ENCODE assay signal across 23 mouse cellular contexts in the genomic region with DNA sequence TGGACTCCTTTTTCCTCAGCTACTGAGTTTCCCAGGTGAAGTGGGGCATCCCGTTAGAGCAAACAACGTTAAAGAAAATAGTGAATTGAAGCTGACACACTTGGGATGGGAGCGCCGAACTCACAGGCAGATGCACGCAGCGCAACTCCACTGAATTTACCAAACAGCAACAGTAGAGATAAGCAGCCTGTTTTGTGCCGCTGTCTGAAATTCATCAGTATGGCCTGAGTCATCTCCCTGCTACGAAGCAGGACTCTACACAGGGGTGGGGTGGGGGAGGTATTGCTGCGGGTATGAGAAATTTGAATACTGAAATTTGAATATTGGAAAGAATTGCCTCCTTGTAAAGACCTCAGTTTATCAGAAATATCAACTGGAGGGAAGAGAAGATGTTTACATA. TPM values are rescaled to one million over a fixed set of nuclear protein-coding genes. Genes with fewer than 3 reads are reported as not detected.
"Had no signal": no experiment of that assay in that cellular context is flagged by ENCODE, and none has a peak within 500 bp of the region (broad histone marks: within the 10 kb centered on the region; RNA-seq: fewer than 3 reads in every experiment).

No protein-coding gene starts in this region.

- H3K9me3 ChIP-seq: midbrain, embryonic 10.5 days; midbrain, embryonic 13.5 days; midbrain, embryonic 15.5 days; neural tube, embryonic 13.5 days; neural tube, embryonic 15.5 days; stomach, embryonic 15.5 days had no signal

- ATAC-seq: midbrain, embryonic 13.5 days; midbrain, embryonic 15.5 days had no signal

- H3K4me2 ChIP-seq: lung, embryonic 14.5 days; midbrain, embryonic 13.5 days; midbrain, embryonic 15.5 days; neural tube, embryonic 13.5 days; neural tube, embryonic 15.5 days; stomach, embryonic 15.5 days had no signal

- H3K4me3 ChIP-seq: midbrain, embryonic 10.5 days; midbrain, embryonic 13.5 days; midbrain, embryonic 15.5 days; myocyte; neural tube, embryonic 13.5 days; neural tube, embryonic 15.5 days; stomach, embryonic 15.5 days had no signal

- H3K27ac ChIP-seq: midbrain, embryonic 10.5 days; midbrain, embryonic 13.5 days; midbrain, embryonic 15.5 days; neural tube, embryonic 13.5 days; neural tube, embryonic 15.5 days; stomach, embryonic 15.5 days; stomach, postnatal 0 days had no signal

- DNase-seq: lung, adult 18-20 months; lung, embryonic 14.5 days; lung, postnatal 10 days; lung, postnatal 4 days; right cerebral cortex, postnatal 14 days; thymus, adult 2 months; thymus, postnatal 25 days; thymus, postnatal 4 days had no signal

- H3K36me3 ChIP-seq: midbrain, embryonic 10.5 days; midbrain, embryonic 13.5 days; midbrain, embryonic 15.5 days; neural tube, embryonic 13.5 days; neural tube, embryonic 15.5 days; stomach, embryonic 15.5 days had no signal

- H3K9ac ChIP-seq: lung, embryonic 14.5 days; midbrain, embryonic 13.5 days; midbrain, embryonic 15.5 days; neural tube, embryonic 13.5 days; neural tube, embryonic 15.5 days; stomach, embryonic 15.5 days had no signal

RNA-seq across cellular contexts. Expression of a gene that starts 12.2 kb away (rescaled TPM):
- total RNA-seq: megakaryocyte, adult 5-6 weeks; megakaryocyte-erythroid progenitor cell, adult 5-6 weeks had no signal
- polyA plus RNA-seq: liver, embryonic 16.5 days; lung, embryonic 14.5 days; lung, embryonic 16.5 days; myocyte; neural tube, embryonic 11.5 days; stomach, embryonic 15.5 days; stomach, postnatal 0 days; testis, adult 2 months; thymus, adult 2 months; urinary bladder, adult 2 months had no signal
